Mouse (Mus musculus) brain, embryonic 14.5 days (tissue): ENCODE data around the gene Tnpo2.

Experiments used
- CTCF ChIP-seq: fragments of 200-500 bp; IDR thresholded peaks from 2 replicates; pipeline ENCODE4 v1.5.1; 2012; ENCODE audit warnings: inconsistent platforms, mild to moderate bottlenecking, moderate library complexity, borderline replicate concordance; ENCODE audit not compliant: insufficient read depth, insufficient read length; ENCODE audit errors: extremely low read depth
- POLR2A ChIP-seq: fragments of 200-500 bp; IDR thresholded peaks from 2 replicates; pipeline ENCODE4 v1.6.1; 2012; ENCODE audit warnings: mild to moderate bottlenecking, inconsistent platforms, borderline replicate concordance; ENCODE audit not compliant: poor library complexity, insufficient read depth, insufficient read length, severe bottlenecking; ENCODE audit errors: extremely low read depth

DNA sequence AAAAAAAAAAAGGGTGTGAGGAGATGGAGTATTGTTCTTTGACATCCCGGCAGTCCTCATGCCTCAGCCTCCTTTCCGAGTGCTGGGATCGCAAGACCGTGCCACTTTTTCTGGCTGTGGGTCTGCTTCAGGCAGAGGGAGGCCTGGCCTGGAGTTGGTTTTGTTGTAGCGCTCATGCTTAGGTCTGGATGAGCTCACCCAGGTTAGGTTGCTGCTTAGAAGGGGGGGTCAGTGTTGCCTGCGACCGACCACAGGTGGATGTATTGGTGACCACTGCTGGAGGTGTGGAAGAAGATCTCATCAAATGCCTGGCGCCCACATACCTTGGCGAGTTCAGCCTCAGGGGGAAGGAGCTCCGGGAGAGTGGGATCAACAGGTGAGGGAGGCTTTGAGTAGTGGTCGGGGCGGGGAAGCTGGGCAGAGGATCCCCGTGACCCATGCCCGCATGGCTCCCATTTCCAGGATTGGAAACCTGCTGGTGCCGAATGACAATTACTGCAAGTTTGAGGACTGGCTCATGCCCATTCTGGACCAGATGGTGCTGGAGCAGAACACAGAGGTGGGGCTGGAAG is 36.4 kb downstream of the Tnpo2 start:
- TF ChIP-seq POLR2A (no peak), CTCF (no peak)
